Mouse (Mus musculus) midbrain, embryonic 13.5 days (tissue): ENCODE data around the gene Baz2b. TPM values are rescaled to one million over a fixed set of nuclear protein-coding genes. Genes with fewer than 3 reads are reported as not detected.

ENCODE experiments used
- ATAC-seq: fragments of 200-750 bp; cut with Nextera tagmentation; 2 replicates; pipeline ENCODE4 v1.8.0; 2017; ENCODE audit warnings: mild to moderate bottlenecking, moderate TSS enrichment, moderate library complexity
- H3K27ac ChIP-seq: fragments of 300-500 bp; sonication (generic); 2 replicates; pipeline ENCODE4 v1.5.1; 2015; ENCODE audit warnings: inconsistent platforms, mild to moderate bottlenecking, moderate library complexity
- H3K27me3 ChIP-seq: fragments of 300-500 bp; sonication (generic); 2 replicates; pipeline ENCODE4 v1.6.1; 2015; ENCODE audit warnings: mild to moderate bottlenecking, inconsistent platforms
- H3K36me3 ChIP-seq: fragments of 300-500 bp; sonication (generic); 2 replicates; pipeline ENCODE4 v1.6.1; 2015; ENCODE audit warnings: mild to moderate bottlenecking, inconsistent platforms
- H3K4me1 ChIP-seq: fragments of 300-500 bp; sonication (generic); replicated peaks from 2 replicates; pipeline ENCODE4 v1.6.1; 2015; ENCODE audit warnings: inconsistent platforms
- H3K4me2 ChIP-seq: fragments of 300-500 bp; sonication (generic); replicated peaks from 2 replicates; pipeline ENCODE4 v1.6.1; 2015; ENCODE audit warnings: moderate library complexity, mild to moderate bottlenecking, inconsistent platforms
- H3K4me3 ChIP-seq: fragments of 300-500 bp; sonication (generic); replicated peaks from 2 replicates; pipeline ENCODE4 v1.5.1; 2015; ENCODE audit warnings: mild to moderate bottlenecking, inconsistent platforms
- H3K9ac ChIP-seq: fragments of 300-500 bp; sonication (generic); replicated peaks from 2 replicates; pipeline ENCODE4 v1.6.1; 2015; ENCODE audit warnings: mild to moderate bottlenecking, inconsistent platforms
- H3K9me3 ChIP-seq: fragments of 300-500 bp; sonication (generic); 2 replicates; pipeline ENCODE4 v1.6.1; 2016; ENCODE audit warnings: mild to moderate bottlenecking, inconsistent platforms
- WGBS: fragments of 180-500 bp; shearing (Covaris S2); methylation state at CpG from one replicate; pipeline ENCODE4 v1.1.7; 2015; 5-methylcytosine and 5-hydroxymethylcytosine counted together
- polyA plus RNA-seq: library from polyadenylated mRNA; unstranded; fragments of >200 nt; fragmentation: Nextera tagmentation; extraction: Ambion mirVana; gene quantifications from 2 replicates; pipeline ENCODE4 v1.2.1, GENCODE M21; 2015

Gene Baz2b
- polyA plus RNA-seq, 1 experiment from 2014 or later, result 98.1 TPM

DNA sequence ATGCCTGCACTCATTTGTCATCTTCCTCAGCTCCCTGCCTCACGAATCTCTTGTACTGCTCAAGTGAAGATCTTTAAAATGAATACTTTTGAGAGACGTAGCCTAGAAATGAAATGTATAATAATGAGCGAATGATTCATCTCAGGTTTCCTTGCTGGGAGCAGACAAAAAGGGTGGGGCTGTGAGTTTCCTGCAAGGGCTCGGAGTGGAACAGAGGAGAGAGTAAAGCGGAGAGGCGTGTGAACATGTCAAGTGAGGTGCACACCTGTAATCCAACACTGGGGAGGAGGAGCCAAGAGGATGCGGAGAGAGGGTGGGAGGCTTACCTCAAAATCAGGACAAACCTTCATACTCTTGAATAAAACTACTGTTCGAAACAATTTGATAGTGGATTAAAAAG, 312.8 kb downstream of the Baz2b start:
- H3K4me2 ChIP-seq, result no peak overlapping the region
- H3K9ac ChIP-seq, result no peak overlapping the region
- no peak overlapping the region for H3K27ac ChIP-seq
- H3K4me3 ChIP-seq, result no peak overlapping the region
- H3K4me1 ChIP-seq, result no peaks in the 10 kb centered on the region
- no peaks in the 10 kb centered on the region for H3K27me3 ChIP-seq
- no peak for ATAC-seq
- WGBS, result 86% methylated on average over 8 of the region's 8 CpGs
- peaks cover 39% of the 10 kb centered on the region for H3K36me3 ChIP-seq
- H3K9me3 ChIP-seq, result no peaks in the 10 kb centered on the region

DNA sequence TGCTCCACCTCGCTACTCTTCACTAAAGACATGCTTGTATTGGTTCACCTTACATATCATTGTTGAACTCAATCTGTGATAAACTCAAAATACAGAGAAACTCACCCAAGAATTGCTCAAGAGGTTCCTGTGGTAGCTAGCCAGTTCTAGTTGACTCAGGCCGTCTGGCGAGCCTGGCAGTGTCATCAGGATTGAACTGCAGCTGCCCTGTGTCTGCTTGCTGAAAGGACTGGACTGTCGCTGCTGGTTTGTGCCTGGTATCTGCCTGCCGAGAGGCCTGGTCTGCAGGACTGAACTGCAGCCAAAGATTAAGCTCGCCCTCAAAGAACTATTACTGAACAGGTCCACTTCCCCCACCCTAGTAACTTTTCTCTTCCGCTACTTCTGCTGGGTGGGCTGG, 313.2 kb downstream of the Baz2b start:
- H3K9ac ChIP-seq, result no peak overlapping the region
- no peaks in the 10 kb centered on the region for H3K27me3 ChIP-seq
- H3K4me1 ChIP-seq, result no peaks in the 10 kb centered on the region
- H3K4me2 ChIP-seq, result no peak overlapping the region
- no peak overlapping the region for H3K27ac ChIP-seq
- no peaks in the 10 kb centered on the region for H3K9me3 ChIP-seq
- ATAC-seq, result no peak
- peaks cover 35% of the 10 kb centered on the region for H3K36me3 ChIP-seq
- H3K4me3 ChIP-seq, result no peak overlapping the region
- 85% methylated on average over 7 of the region's 7 CpGs for whole genome bisulfite sequencing

DNA sequence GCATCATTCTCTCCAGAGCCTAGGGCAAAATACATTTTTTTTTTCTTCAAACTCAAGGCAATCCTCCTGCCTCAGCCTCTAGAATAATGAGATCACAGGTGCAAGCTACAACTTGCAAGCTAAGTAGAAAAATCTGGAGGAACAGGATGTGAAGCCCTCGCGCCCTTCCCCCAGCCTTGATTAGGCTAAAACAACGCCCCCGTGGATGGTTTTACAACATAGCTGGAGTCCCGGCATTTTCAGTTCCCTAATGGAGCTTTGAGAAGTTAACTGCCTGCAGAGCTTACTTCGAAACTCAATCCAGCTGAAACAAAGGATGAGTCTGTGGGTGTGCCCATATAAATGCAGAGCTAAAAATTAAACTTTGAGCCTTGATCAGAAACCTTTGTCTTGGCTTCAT, 319.9 kb downstream of the Baz2b start:
- H3K36me3 ChIP-seq, result 0 out of 2 replicates have a peak, but pooled peaks cover 18% of the 10 kb centered on the region
- H3K9me3 ChIP-seq, result no peaks in the 10 kb centered on the region
- ATAC-seq, result no peak
- no peaks in the 10 kb centered on the region for H3K27me3 ChIP-seq
- no peak overlapping the region for H3K9ac ChIP-seq
- H3K4me3 ChIP-seq, result no peak overlapping the region
- 91% methylated on average over 6 of the region's 6 CpGs for WGBS
- H3K4me2 ChIP-seq, result no peak overlapping the region
- no peaks in the 10 kb centered on the region for H3K4me1 ChIP-seq
- H3K27ac ChIP-seq, result no peak overlapping the region

DNA sequence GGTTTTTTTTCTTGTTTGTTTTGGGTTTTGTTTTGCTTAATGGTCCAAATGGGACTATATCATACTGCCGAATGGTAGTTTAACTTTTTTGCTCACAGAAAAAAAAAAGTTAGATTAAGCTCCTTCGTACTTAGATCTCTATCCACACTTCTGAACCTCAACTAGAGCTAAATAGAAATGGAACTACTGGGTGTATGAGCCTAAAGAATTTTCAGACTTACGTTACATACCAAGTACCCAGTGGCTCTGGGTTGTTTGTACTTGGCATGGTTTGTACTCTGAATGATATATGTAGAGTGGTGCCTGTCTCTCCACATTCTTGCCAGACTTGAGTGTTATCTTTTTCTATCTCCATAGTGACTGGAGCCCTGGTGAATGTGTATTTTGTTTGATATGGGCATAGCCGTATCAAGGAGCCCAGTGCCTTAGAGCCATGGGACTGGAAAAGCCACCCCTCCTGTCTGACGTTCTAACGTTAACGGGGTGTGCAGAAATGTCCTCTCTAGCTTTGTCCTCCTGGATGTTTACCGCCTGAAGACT, 326.8 kb downstream of the Baz2b start:
- ATAC-seq, result peak; percentile 43
- 71% methylated on average over 8 of the region's 8 CpGs for WGBS

DNA sequence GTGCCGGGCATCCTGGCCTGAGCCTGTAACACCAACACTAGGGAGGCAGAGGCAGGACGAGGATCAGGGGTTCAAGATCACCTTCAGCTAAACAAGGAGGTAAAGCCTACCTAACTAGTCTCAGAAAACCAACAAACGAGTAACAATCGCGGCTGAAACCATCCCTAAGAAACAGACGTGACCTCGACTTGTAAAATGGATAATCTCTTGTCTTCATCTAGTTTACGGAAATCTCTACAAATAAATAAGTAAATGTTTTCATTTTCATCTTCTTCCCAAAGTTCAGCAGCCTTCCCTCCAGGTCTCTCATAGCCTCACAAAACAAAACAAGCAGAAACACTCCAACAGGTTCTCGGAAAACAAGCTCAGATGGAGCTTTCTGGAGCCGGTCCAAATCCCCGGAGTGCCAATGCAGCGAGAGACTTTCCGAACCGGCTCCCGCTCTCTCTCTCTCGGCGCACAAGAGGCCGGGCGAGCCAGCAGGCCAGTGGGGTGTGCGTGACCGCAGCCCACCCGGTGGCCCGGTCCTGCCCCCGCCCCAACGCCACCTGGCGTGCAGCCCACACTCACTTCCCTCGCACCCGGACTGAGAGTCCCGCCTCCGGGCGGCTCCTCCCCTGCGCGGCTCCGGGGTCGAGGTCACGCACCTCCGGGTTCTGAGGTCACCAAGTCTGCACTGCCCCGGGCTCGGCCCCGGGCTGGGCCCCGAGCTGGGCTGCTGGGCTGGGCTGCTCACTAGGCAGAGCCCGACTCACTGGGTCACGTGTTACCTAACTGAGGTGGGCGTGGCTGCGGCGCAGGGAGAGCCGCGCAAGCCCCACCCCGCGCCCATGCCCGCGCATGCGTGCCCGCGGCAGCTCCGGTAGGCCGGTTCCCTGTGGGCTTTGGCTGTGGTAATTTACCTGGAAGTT, 327.6 kb downstream of the Baz2b start, which contains the start of gene Wdsub1:
Wdsub1 (minus strand) TSS at position 761 of the 911 bp plus-strand sequence.
- Histone ChIP-seq H3K4me1 (peaks cover 6% of the 10 kb centered on the region; the same call in 1 of the 2 replicates), H3K4me3 (peak within 1 kb of the TSS; percentile 58), H3K27ac (no peak within 1 kb of the TSS; the same call in 1 of the 2 replicates), H3K4me2 (peak within 1 kb of the TSS; percentile 73), H3K36me3 (no peaks in the 10 kb centered on the region), H3K9me3 (no peaks in the 10 kb centered on the region), H3K9ac (peak within 1 kb of the TSS; percentile 70), H3K27me3 (no peaks in the 10 kb centered on the region)
- WGBS, result 6% methylated on average over 57 of the region's 57 CpGs
- ATAC-seq, result peak; percentile 94

More for the DNA sequence above, 326.8 kb downstream of the Baz2b start:
- Histone ChIP-seq H3K9me3 (no peaks in the 10 kb centered on the region), H3K4me3 (peak overlapping the region; percentile 58), H3K27me3 (no peaks in the 10 kb centered on the region), H3K9ac (no peak overlapping the region; the same call in 1 of the 2 replicates), H3K36me3 (no peaks in the 10 kb centered on the region), H3K4me2 (peak overlapping the region; percentile 73), H3K27ac (no peak overlapping the region), H3K4me1 (peaks cover 6% of the 10 kb centered on the region; the same call in 1 of the 2 replicates)

DNA sequence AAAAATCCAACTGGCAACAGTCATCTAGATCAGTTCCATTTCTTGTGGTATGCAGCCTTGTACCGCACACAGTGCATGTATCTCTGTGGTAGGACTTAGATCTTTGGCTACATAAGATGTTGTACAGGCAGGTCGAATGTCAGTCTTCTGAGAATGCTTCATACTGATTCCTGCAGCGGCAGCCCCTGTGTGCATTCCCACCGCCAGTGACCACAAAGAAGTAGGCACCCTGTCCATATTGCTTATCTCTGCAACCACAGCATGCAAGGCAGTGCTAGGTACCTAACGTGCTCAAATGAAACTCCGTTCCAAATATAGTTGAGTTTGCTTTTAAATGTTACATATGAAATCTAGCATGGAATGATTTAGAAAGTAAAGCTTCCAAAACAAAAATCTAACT, 328.2 kb downstream of the Baz2b start:
- no peaks in the 10 kb centered on the region for H3K9me3 ChIP-seq
- H3K9ac ChIP-seq, result peak overlapping the region; percentile 70
- H3K4me3 ChIP-seq, result peak overlapping the region; percentile 58; the same call in 1 of the 2 replicates
- no peak for ATAC-seq
- WGBS, result 86% methylated on average over 6 of the region's 6 CpGs
- H3K4me2 ChIP-seq, result peak overlapping the region; percentile 73
- peaks cover 6% of the 10 kb centered on the region; the same call in 1 of the 2 replicates for H3K4me1 ChIP-seq
- H3K27ac ChIP-seq, result no peak overlapping the region
- H3K36me3 ChIP-seq, result no peaks in the 10 kb centered on the region
- no peaks in the 10 kb centered on the region for H3K27me3 ChIP-seq

DNA sequence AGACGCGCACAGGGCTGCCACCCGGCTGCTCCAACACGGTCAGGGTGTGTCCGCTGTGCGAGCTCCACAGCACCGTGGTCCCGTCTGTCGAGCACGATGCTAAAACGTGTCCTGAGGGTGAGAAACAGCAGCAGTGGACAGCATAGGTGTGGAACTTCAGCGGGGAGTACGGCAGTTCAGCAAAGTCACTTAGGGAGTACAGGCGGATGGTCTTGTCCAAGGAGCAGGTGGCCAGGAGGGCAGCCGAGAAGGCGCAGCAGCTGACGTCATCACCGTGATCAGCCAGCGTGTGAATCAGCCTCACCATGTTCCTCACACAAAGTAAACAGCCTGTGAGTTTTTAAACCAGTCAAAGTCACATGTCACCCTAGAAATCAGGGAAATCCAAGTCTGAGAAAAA, 331.4 kb downstream of the Baz2b start:
- Histone ChIP-seq H3K4me3 (no peak overlapping the region), H3K4me1 (peaks cover 6% of the 10 kb centered on the region; the same call in 1 of the 2 replicates), H3K36me3 (no peaks in the 10 kb centered on the region), H3K9me3 (no peaks in the 10 kb centered on the region), H3K27me3 (no peaks in the 10 kb centered on the region), H3K27ac (no peak overlapping the region), H3K9ac (no peak overlapping the region), H3K4me2 (no peak overlapping the region)
- WGBS, result 79% methylated on average over 19 of the region's 19 CpGs
- no peak for ATAC-seq

DNA sequence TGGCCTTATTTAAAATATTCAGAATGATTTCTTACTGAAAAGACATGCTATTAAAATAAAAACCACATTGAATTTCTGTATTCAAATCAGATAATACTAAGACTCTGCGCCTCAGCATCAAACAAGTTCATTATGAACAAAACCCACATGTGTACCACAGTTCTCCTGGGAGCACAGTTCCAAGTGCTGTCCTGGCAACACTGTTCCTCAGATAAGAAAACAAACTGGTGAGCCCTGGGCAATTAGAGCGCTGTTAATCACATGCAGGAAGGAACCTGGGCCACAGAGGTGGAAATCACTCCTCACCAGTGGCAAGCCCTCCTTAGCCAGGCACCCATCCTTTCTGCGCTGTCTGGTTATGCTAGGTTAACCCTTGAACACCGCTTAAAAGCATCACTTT, 332.3 kb downstream of the Baz2b start:
- H3K9ac ChIP-seq, result no peak overlapping the region
- peaks cover 6% of the 10 kb centered on the region; the same call in 1 of the 2 replicates for H3K4me1 ChIP-seq
- no peak overlapping the region for H3K27ac ChIP-seq
- H3K4me2 ChIP-seq, result no peak overlapping the region
- peaks cover 3% of the 10 kb centered on the region; the same call in 1 of the 2 replicates for H3K36me3 ChIP-seq
- no peak for ATAC-seq
- WGBS, result 81% methylated on average over 4 of the region's 4 CpGs
- no peaks in the 10 kb centered on the region for H3K27me3 ChIP-seq
- H3K4me3 ChIP-seq, result no peak overlapping the region
- no peaks in the 10 kb centered on the region for H3K9me3 ChIP-seq

DNA sequence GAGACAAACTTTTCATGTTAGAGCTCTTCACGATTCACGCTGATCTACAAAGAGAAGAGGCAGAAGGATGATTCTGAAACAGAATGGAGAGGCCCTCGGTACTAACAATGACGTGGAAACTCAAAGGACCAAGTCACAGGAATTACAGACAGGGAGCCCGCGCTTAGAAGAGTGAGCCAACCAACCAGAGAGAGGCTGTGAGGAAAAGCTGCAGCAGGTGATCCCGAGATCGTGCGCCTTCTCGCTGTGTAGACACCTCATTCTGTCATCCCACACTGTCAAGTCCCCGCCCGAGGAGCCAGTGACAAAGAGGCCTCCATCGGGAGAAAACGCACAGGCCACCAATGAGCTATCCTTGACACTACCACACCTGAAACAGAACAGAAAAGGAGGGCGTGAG, 333.2 kb downstream of the Baz2b start:
- Histone ChIP-seq H3K4me3 (no peak overlapping the region), H3K4me1 (no peaks in the 10 kb centered on the region), H3K27ac (no peak overlapping the region), H3K27me3 (no peaks in the 10 kb centered on the region), H3K4me2 (no peak overlapping the region), H3K36me3 (peaks cover 10% of the 10 kb centered on the region), H3K9me3 (no peaks in the 10 kb centered on the region), H3K9ac (no peak overlapping the region)
- WGBS, result 89% methylated on average over 15 of the region's 15 CpGs
- ATAC-seq, result no peak

DNA sequence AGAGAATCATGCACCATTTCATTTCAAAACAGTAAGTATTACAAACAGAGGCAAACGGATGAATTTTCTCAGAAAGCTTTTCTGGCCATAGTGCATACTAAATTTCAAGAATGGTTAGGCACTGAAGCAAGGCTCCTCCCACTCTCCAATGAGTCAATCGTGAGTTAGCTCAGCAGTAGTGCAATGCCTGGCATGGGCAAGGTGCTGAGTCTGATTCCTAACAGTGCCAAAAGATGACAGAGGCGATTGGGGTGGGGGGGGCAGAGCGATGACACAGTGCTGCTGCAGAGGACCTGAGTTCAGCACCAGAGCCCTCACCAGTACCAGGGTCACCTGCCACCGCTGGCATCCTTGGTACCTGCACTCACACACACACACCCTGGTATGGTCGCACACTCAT, 339.1 kb downstream of the Baz2b start:
- Histone ChIP-seq H3K4me1 (no peaks in the 10 kb centered on the region), H3K27ac (no peak overlapping the region), H3K4me2 (no peak overlapping the region), H3K9ac (no peak overlapping the region), H3K27me3 (no peaks in the 10 kb centered on the region), H3K9me3 (no peaks in the 10 kb centered on the region), H3K4me3 (no peak overlapping the region), H3K36me3 (peaks cover 10% of the 10 kb centered on the region)
- WGBS, result 92% methylated on average over 6 of the region's 6 CpGs
- ATAC-seq, result no peak

DNA sequence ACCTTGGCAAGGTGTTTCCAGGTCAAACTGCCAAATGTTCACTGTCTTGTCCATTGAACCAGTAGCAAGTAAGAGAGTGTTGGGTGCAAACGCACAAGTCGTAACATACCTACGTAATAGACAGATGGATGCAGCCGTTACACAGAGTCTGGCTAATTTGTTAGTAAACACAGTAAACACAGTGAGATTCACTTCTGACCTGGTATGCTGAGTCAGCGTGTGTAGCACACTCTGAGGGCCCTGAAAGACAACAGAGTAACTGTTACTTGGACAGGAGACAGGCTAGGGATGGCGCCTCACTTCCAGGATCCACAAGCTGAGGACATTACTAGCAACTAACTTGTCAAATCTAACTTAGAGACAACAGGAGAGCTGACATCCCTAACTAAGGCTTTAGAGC, 347.0 kb downstream of the Baz2b start:
- Histone ChIP-seq H3K4me2 (no peak overlapping the region), H3K9me3 (no peaks in the 10 kb centered on the region), H3K4me3 (no peak overlapping the region), H3K4me1 (peaks cover 7% of the 10 kb centered on the region; the same call in 1 of the 2 replicates), H3K36me3 (0 out of 2 replicates have a peak, but pooled peaks cover 3% of the 10 kb centered on the region), H3K27ac (no peak overlapping the region), H3K27me3 (no peaks in the 10 kb centered on the region), H3K9ac (no peak overlapping the region)
- 93% methylated on average over 6 of the region's 6 CpGs for WGBS
- no peak for ATAC-seq

DNA sequence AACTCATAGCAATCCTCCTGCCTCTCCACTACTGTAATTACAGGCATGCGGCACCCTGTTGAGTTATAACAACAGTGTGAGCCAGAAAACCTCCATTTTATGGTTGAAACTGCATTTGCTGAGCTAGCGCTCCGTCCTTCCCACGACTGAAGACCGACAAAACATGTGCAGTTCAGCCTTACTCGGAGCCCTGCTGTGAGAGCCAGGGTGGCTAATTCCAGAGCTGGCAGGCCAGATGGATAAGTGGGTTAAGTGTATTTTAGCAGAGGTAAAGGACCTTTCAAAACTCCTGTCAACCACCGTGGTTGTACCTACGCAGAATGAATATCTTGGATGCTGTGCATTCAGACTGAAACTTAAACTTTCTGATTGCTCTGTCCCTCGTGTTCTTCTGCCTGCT, 355.3 kb downstream of the Baz2b start:
- no peaks in the 10 kb centered on the region for H3K9me3 ChIP-seq
- no peak overlapping the region for H3K9ac ChIP-seq
- H3K4me3 ChIP-seq, result no peak overlapping the region
- WGBS, result 81% methylated on average over 9 of the region's 9 CpGs
- H3K27me3 ChIP-seq, result no peaks in the 10 kb centered on the region
- no peak overlapping the region for H3K27ac ChIP-seq
- no peak for ATAC-seq
- no peaks in the 10 kb centered on the region for H3K36me3 ChIP-seq
- peaks cover 5% of the 10 kb centered on the region; the same call in 1 of the 2 replicates for H3K4me1 ChIP-seq
- H3K4me2 ChIP-seq, result no peak overlapping the region
